Mouse (Mus musculus) hindbrain, postnatal 0 days (tissue): ENCODE measurements at regions not wholly inside any gene's neighbourhood (a gene's known extent, or its start where the extent isn't known, plus 50 kb on each side); places are given as distances from the start of the nearest gene placed in this dataset.

Source experiments
- ATAC-seq: fragments of 200-750 bp; cut with Nextera tagmentation; 2 replicates; pipeline ENCODE4 v1.8.0; 2017; ENCODE audit warnings: mild to moderate bottlenecking, moderate TSS enrichment, moderate library complexity
- DNase-seq: peaks from one replicate; pipeline ENCODE4 v3.0.0-alpha.2; 2015; ENCODE audit warnings: low spot score
- H3K27ac ChIP-seq: fragments of 300-500 bp; sonication (generic); 2 replicates; pipeline ENCODE4 v1.5.1; 2014; ENCODE audit warnings: mild to moderate bottlenecking
- H3K27me3 ChIP-seq: fragments of 300-500 bp; sonication (generic); 2 replicates; pipeline ENCODE4 v1.6.1; 2014; ENCODE audit warnings: low read length, mixed read lengths; ENCODE audit not compliant: insufficient read depth
- H3K36me3 ChIP-seq: fragments of 300-500 bp; sonication (generic); 2 replicates; pipeline ENCODE4 v1.6.1; 2014; ENCODE audit warnings: low read length, mixed read lengths; ENCODE audit not compliant: insufficient read depth
- H3K4me1 ChIP-seq: fragments of 300-500 bp; sonication (generic); 2 replicates; pipeline ENCODE4 v1.6.1; 2014; ENCODE audit warnings: antibody characterized with exemption, low read length, mixed read lengths; ENCODE audit not compliant: insufficient read depth
- H3K4me2 ChIP-seq: fragments of 300-500 bp; sonication (generic); 2 replicates; pipeline ENCODE4 v1.6.1; 2014; ENCODE audit warnings: low read depth, mild to moderate bottlenecking, low read length, moderate library complexity, mixed read lengths
- H3K4me3 ChIP-seq: fragments of 300-500 bp; sonication (generic); 2 replicates; pipeline ENCODE4 v1.5.1; 2014; ENCODE audit warnings: low read length
- H3K9ac ChIP-seq: fragments of 300-500 bp; sonication (generic); replicated peaks from 2 replicates; pipeline ENCODE4 v1.6.1; 2014; ENCODE audit warnings: mild to moderate bottlenecking, low read length, moderate library complexity, mixed read lengths
- H3K9me3 ChIP-seq: fragments of 300-500 bp; sonication (generic); 2 replicates; pipeline ENCODE4 v1.6.1; 2016; ENCODE audit warnings: low read length, mixed read lengths
- CTCF ChIP-seq: IDR thresholded peaks from 2 replicates; pipeline ENCODE4 v1.5.1; 2016; ENCODE audit warnings: antibody characterized with exemption, control low read depth, low read depth
- WGBS: fragments of 180-500 bp; shearing (Covaris S2); extraction: QIAGEN DNeasy Blood & Tissue Kit; methylation state at CpG from one replicate; pipeline ENCODE4 v1.1.7; 2014; 5-methylcytosine and 5-hydroxymethylcytosine counted together

DNA sequence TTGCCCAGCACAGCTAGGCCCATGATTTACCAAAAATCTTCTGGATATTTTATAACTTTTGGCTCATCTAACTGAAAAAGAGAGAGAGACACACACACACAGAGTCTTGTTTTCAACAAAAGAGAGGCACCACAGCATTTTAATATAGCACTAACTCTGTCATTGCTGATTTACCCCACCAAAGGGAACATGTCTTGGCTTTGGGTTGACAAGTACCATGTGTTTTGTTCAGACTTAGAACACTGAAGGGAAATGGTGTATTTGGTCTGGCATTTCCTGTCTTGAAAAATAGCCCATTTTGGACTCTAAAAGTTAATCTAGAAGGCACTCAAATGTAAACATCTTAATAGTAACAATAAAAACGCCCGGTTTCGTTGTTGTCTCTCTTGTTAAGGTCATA is 432.7 kb upstream of the Ptger4 start:
- H3K4me1 ChIP-seq: no peaks in the 10 kb centered on the region
- H3K27ac ChIP-seq: no peak overlapping the region
- no peak for ATAC-seq
- no peaks in the 10 kb centered on the region for H3K9me3 ChIP-seq
- WGBS: 89% methylated on average over 3 of the region's 3 CpGs
- H3K4me2 ChIP-seq: no peak overlapping the region
- H3K27me3 ChIP-seq: no peaks in the 10 kb centered on the region
- H3K36me3 ChIP-seq: no peaks in the 10 kb centered on the region
- no peak for DNase-seq
- no peak overlapping the region for H3K9ac ChIP-seq
- TF ChIP-seq CTCF: no peak
- H3K4me3 ChIP-seq: no peak overlapping the region

DNA sequence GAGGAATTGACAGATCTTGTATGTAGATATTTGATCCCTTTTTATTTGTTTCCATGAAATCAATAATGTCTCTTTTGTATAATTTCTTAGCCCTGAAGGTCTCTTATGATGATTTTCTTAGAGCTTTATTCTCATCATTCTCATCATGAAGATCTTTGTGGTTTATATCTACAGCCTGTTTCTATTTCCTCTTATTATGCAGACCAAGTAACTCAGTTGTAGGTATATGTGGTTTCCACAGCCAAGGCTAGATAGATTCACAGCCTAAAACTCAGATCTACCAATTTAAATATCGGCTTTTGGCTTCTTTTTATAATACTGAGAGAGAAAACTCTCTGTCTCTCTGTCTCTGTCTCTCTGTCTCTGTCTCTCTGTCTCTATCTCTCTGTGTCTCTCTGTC is 449.8 kb upstream of the Ptger4 start:
- H3K36me3 ChIP-seq: no peaks in the 10 kb centered on the region
- no peak for TF ChIP-seq CTCF
- H3K9ac ChIP-seq: no peak overlapping the region
- 89% methylated on average over 1 of the region's 1 CpGs for WGBS
- no peak overlapping the region for H3K27ac ChIP-seq
- H3K27me3 ChIP-seq: no peaks in the 10 kb centered on the region
- no peaks in the 10 kb centered on the region for H3K4me1 ChIP-seq
- H3K9me3 ChIP-seq: no peaks in the 10 kb centered on the region
- no peak overlapping the region for H3K4me3 ChIP-seq
- DNase-seq (no peak), ATAC-seq (no peak)
- no peak overlapping the region for H3K4me2 ChIP-seq

DNA sequence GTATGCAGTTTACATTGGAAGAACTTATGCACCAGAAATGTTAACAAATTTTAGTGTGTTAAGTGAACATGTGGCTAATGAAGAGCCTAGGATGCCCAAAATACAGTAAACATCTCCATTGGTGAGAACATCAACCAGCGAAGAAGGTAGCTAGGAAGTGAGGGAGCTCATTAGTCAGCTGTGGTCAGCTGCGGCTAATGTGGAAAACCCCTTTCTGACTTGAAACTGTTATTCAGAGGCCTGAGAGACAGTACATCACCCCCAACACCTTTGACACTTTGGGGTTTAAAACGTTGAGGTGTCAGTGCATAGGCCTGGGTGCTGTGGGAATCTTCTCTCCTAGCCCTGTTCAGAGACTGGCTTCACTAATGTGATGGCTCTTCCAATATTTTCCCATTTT is 451.0 kb upstream of the Ptger4 start:
- Histone ChIP-seq H3K9me3 (no peaks in the 10 kb centered on the region), H3K4me1 (no peaks in the 10 kb centered on the region), H3K27me3 (no peaks in the 10 kb centered on the region), H3K9ac (no peak overlapping the region), H3K4me2 (no peak overlapping the region), H3K4me3 (no peak overlapping the region), H3K27ac (no peak overlapping the region), H3K36me3 (no peaks in the 10 kb centered on the region)
- WGBS: 80% methylated on average over 3 of the region's 3 CpGs
- ATAC-seq: no peak
- no peak for TF ChIP-seq CTCF
- no peak for DNase-seq

DNA sequence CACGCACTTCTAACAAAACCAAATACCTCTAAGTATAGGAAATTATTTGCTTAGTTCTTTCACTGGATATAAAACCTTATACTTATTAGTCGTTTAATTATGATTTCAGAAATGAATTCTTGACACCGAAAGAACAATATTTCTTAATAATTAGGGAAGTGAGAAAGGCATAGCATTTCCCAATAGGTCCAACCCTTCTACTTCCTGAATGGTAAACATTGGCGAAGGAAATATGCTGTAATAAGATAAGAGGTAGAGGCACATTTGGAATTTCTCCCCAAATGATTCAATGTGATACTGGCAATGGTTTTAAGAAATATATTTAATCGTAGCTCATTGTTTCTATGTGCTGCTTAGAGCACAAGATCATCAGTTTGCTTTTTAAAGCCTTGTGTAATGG is 464.5 kb upstream of the Ptger4 start:
- H3K4me1 ChIP-seq: no peaks in the 10 kb centered on the region
- H3K9ac ChIP-seq: no peak overlapping the region
- TF ChIP-seq CTCF: no peak
- WGBS: 85% methylated on average over 5 of the region's 5 CpGs
- ATAC-seq (no peak), DNase-seq (no peak)
- no peak overlapping the region for H3K4me3 ChIP-seq
- H3K36me3 ChIP-seq: no peaks in the 10 kb centered on the region
- H3K4me2 ChIP-seq: no peak overlapping the region
- H3K27ac ChIP-seq: no peak overlapping the region
- H3K9me3 ChIP-seq: no peaks in the 10 kb centered on the region
- H3K27me3 ChIP-seq: no peaks in the 10 kb centered on the region

DNA sequence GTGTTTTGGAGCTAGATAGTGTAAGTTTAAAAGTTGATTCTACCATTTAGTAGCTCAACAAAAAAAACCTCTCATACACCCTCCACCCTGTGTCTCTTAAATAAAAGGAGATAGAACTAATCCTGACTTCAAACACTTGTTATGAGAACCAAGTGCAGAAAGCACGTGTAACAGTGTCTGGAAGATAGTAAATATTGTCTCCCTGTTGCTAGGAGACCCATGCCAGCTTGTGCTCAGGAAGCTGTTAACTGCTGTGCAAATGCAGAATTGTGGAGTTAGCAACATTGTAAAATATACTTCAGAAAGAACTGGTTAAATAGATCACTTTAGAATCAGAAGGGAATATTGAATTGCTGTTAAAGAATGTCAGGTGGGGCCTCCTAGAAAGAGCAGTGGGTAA is 496.7 kb upstream of the Ptger4 start:
- Histone ChIP-seq H3K4me3 (no peak overlapping the region), H3K9ac (no peak overlapping the region), H3K36me3 (no peaks in the 10 kb centered on the region), H3K4me2 (no peak overlapping the region), H3K27me3 (no peaks in the 10 kb centered on the region), H3K27ac (no peak overlapping the region), H3K9me3 (no peaks in the 10 kb centered on the region), H3K4me1 (no peaks in the 10 kb centered on the region)
- 6% methylated on average over 1 of the region's 1 CpGs for WGBS
- ATAC-seq (no peak), DNase-seq (peak; percentile 29)
- no peak for TF ChIP-seq CTCF

DNA sequence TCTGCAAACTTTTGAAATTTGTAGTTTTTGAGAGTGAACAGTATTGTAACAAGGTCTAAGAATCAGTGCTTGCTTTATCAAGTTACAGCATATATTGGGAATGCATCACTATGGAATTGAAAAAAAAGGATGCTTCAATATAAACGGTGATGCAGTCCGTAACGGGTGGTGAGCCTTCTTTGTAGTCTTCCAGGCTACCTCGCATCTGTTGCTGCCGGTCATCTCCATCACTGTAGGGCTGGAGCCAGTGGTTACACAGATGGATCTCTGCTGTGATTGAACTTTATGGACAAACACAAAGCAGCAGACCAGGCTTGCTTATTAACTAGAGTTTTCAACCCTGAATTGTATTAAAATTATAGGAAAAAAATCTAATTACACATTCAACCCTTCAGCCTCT is 499.9 kb upstream of the Ptger4 start:
- Histone ChIP-seq H3K9ac (no peak overlapping the region), H3K9me3 (no peaks in the 10 kb centered on the region)
- WGBS: 87% methylated on average over 5 of the region's 5 CpGs

DNA sequence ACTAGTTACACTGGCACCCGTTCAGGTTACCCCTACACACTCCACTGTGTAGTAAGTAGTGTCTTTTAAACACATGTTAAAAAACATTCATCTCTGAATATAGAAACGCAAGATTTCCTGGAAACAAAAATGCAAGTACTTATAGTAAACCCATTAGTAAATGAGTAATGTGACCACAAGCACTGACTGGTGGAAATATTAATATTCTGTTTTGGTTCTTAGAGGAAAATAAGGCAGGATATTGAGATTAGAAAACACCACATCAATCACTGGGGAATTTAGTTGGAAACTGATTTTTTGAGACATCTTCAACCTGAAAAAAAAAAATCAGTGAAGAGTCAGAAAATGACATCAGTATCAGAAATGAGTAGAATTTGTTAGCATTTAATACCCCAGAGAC is 514.7 kb upstream of the Ptger4 start:
- no peak for TF ChIP-seq CTCF
- ATAC-seq: no peak
- H3K9ac ChIP-seq: no peak overlapping the region
- H3K9me3 ChIP-seq: no peaks in the 10 kb centered on the region
- no peak overlapping the region for H3K4me3 ChIP-seq
- no peak overlapping the region for H3K4me2 ChIP-seq
- no peak for DNase-seq
- H3K4me1 ChIP-seq: no peaks in the 10 kb centered on the region
- no peaks in the 10 kb centered on the region for H3K36me3 ChIP-seq
- no peak overlapping the region for H3K27ac ChIP-seq
- 88% methylated on average over 2 of the region's 2 CpGs for WGBS
- no peaks in the 10 kb centered on the region for H3K27me3 ChIP-seq

More for the DNA sequence above, 499.9 kb upstream of the Ptger4 start:
- no peak for TF ChIP-seq CTCF
- no peak overlapping the region for H3K27ac ChIP-seq
- no peaks in the 10 kb centered on the region for H3K27me3 ChIP-seq
- DNase-seq (no peak), ATAC-seq (no peak)
- no peaks in the 10 kb centered on the region for H3K36me3 ChIP-seq
- H3K4me3 ChIP-seq: no peak overlapping the region
- H3K4me1 ChIP-seq: no peaks in the 10 kb centered on the region
- H3K4me2 ChIP-seq: no peak overlapping the region
